Mouse (Mus musculus) liver, embryonic 14.5 days (tissue): ENCODE measurements around the gene Ncor1. TPM values are rescaled to one million over a fixed set of nuclear protein-coding genes. Genes with fewer than 3 reads are reported as not detected.

Experiments
- ATAC-seq: fragments of 200-750 bp; cut with Nextera tagmentation; 2 replicates; pipeline ENCODE4 v1.8.0; 2017; ENCODE audit warnings: moderate number of reproducible peaks, mild to moderate bottlenecking, moderate library complexity; ENCODE audit not compliant: insufficient read depth
- DNase-seq, 3 experiments: peaks; one replicate each; pipeline ENCODE4 v3.0.0-alpha.2; 2012 to 2013; ENCODE audit warnings: low read depth in 3 of 3, low spot score in 3 of 3
- H3K27ac ChIP-seq: fragments of 300-500 bp; sonication (generic); 2 replicates; pipeline ENCODE4 v1.5.1; 2014; ENCODE audit warnings: moderate library complexity, mild to moderate bottlenecking, control low read depth, inconsistent platforms
- H3K27me3 ChIP-seq: fragments of 300-500 bp; sonication (generic); 2 replicates; pipeline ENCODE4 v1.6.1; 2014; ENCODE audit warnings: mild to moderate bottlenecking, low read length, moderate library complexity; ENCODE audit not compliant: control insufficient read depth, insufficient read depth
- H3K36me3 ChIP-seq: fragments of 300-500 bp; sonication (generic); replicated peaks from 2 replicates; pipeline ENCODE4 v1.6.1; 2014; ENCODE audit warnings: low read depth; ENCODE audit not compliant: control insufficient read depth, insufficient read depth
- H3K4me1 ChIP-seq, 2 experiments: fragments of 200-500 bp in 1 of 2; fragments of 300-500 bp in 1 of 2; sonication (generic) in 1 of 2; replicated peaks; 2 replicates each; pipeline ENCODE4 v1.6.1; 2012 to 2014; ENCODE audit warnings: antibody characterized with exemption in 1 of 2, inconsistent platforms in 1 of 2, low read length in 1 of 2; ENCODE audit not compliant: control insufficient read depth in 2 of 2, insufficient read depth in 2 of 2
- H3K4me2 ChIP-seq: fragments of 300-500 bp; sonication (generic); 2 replicates; pipeline ENCODE4 v1.6.1; 2014; ENCODE audit warnings: low read depth, mild to moderate bottlenecking, control low read depth, moderate library complexity
- H3K4me3 ChIP-seq, 2 experiments: fragments of 200-500 bp in 1 of 2; fragments of 300-500 bp in 1 of 2; sonication (generic) in 1 of 2; 2 replicates each; pipeline ENCODE4 v1.5.1; 2012 to 2014; ENCODE audit warnings: low read depth in 2 of 2, low read length in 2 of 2, mild to moderate bottlenecking in 2 of 2, control low read depth in 1 of 2, inconsistent platforms in 1 of 2, moderate library complexity in 1 of 2; ENCODE audit not compliant: insufficient read depth in 1 of 2
- H3K9ac ChIP-seq: fragments of 300-500 bp; sonication (generic); replicated peaks from 2 replicates; pipeline ENCODE4 v1.6.1; 2014; ENCODE audit warnings: mild to moderate bottlenecking, control low read depth, moderate library complexity
- H3K9me3 ChIP-seq: fragments of 300-500 bp; sonication (generic); 2 replicates; pipeline ENCODE4 v1.6.1; 2016; ENCODE audit warnings: low read length, mixed read lengths; ENCODE audit not compliant: control insufficient read depth
- CTCF ChIP-seq: IDR thresholded peaks from 2 replicates; pipeline ENCODE4 v1.5.1; 2016; ENCODE audit warnings: antibody characterized with exemption, low read depth, control low read depth
- EP300 ChIP-seq: IDR thresholded peaks from 2 replicates; pipeline ENCODE4 v1.6.1; 2016; ENCODE audit warnings: antibody characterized with exemption, low read depth
- WGBS: fragments of 180-500 bp; shearing (Covaris S2); extraction: QIAGEN DNeasy Blood & Tissue Kit; methylation state at CpG from one replicate; pipeline ENCODE4 v1.1.7; 2014; ENCODE audit not compliant: insufficient replicate concordance; 5-methylcytosine and 5-hydroxymethylcytosine counted together
- polyA plus RNA-seq, 2 experiments: library from polyadenylated mRNA; depleted of rRNA in 1 of 2; stranded (reverse) in 1 of 2; unstranded in 1 of 2; fragments of >200 nt; fragmentation: Nextera tagmentation in 1 of 2; extraction: Ambion mirVana in 1 of 2; gene quantifications; 2 replicates each; pipeline versions ENCODE4 v1.2.1 to v1.2.3; 2012 to 2014

The Ncor1 gene
- polyA plus RNA-seq (2012; rRNA removed): 35.4 and 37.1 TPM in 2 replicates
- 54.3 and 65.3 TPM in 2 replicates for polyA plus RNA-seq (2014; fragmentation: Nextera tagmentation; extraction: Ambion mirVana)

DNA sequence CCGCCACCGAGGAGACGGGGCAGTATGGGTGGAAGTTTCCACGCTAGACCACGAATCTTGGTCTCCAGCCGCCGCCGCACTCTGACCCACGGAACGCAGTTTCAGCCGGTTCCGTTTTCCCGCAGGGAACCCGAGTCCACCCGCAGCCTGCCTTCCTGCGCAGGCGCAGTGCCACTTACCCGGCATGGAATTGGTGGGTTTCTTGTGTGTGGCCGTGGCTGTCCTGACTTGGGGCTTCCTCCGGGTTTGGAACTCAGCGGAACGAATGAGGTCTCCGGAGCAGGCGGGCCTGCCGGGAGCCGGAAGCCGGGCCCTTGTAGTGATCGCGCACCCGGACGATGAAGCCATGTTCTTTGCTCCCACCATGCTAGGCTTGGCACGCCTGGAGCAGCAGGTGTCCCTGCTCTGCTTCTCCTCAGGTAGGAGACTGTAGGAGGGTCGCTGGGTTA is at the start of gene Ncor1, which contains the start of gene Pigl:
TSS of gene Ncor1 (minus strand) at position 266 of the 449 bp plus-strand sequence.
TSS of gene Pigl (plus strand) at position 185 of the 449 bp plus-strand sequence.
- no peaks in the 10 kb centered on the region for H3K36me3 ChIP-seq
- H3K9ac ChIP-seq: peak within 1 kb of the TSS; percentile 98
- ATAC-seq: peak; percentile 50
- H3K4me1 ChIP-seq: peaks cover 2 to 5% of the 10 kb centered on the region in 2 experiments; a peak in 3 of 4 replicates
- TF ChIP-seq EP300: 0 out of 2 replicates have a peak, but pooled peaks have one; percentile 8
- 0 out of 2 replicates have a peak, but pooled peaks have one; percentile 2 for TF ChIP-seq CTCF
- peak within 1 kb of the TSS; percentile 70 to 85 for H3K4me3 ChIP-seq
- peak within 1 kb of the TSS; percentile 89 for H3K4me2 ChIP-seq
- H3K27ac ChIP-seq: peak within 1 kb of the TSS; percentile 89
- under 1% methylated on average over 33 of the region's 33 CpGs for WGBS
- no peaks in the 10 kb centered on the region for H3K9me3 ChIP-seq
- DNase-seq: peak; percentile 69 to 76 (median 71)
- no peaks in the 10 kb centered on the region for H3K27me3 ChIP-seq

DNA sequence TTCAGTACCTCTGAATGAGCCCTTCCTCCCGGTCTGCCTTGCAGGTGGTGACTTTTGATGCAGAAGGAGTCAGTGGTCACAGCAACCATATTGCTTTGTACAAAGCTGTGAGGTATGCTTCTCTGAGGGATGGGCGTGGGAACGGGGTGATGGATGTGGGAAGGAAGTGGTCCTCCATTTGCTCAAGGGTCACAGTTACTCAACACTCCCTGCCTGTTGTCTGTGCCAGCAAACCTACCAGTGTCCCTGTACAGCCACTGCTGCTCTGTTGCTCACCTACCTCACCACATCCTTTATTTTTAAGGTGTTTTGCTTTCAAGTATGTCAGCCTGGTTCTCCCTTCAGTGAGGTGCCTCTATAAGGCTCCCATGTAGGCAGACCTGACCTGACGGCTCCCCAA is 49.3 kb upstream of the Ncor1 start:
- Histone ChIP-seq H3K27ac (no peak overlapping the region), H3K36me3 (no peaks in the 10 kb centered on the region), H3K4me3 (no peak overlapping the region), H3K9me3 (no peaks in the 10 kb centered on the region), H3K4me1 (no peaks in the 10 kb centered on the region), H3K27me3 (no peaks in the 10 kb centered on the region), H3K9ac (no peak overlapping the region), H3K4me2 (no peak overlapping the region)
- WGBS: 67% methylated on average over 4 of the region's 4 CpGs
- ATAC-seq (no peak), DNase-seq (no peak)
- TF ChIP-seq CTCF (no peak), EP300 (no peak)

DNA sequence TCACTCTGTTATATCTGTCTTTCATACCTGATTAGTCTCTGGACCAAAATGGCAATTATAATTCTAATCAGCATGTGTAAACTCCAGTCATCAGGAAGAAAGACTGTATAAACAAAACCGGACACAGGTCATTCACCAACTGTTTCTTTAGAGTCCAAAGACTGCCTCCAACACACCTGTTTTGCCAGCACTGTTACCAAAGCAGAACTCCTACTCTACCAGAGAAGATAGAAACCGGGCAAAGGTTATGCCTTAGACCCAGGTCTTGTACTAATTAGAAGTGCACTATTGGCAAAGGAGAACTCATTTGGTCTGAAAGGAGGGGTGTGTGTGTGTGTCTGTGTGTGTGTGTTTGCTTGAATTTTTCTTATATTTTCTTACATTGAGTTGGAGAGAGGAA is 42.2 kb upstream of the Ncor1 start:
- Histone ChIP-seq H3K9ac (no peak overlapping the region), H3K4me3 (no peak overlapping the region), H3K4me2 (no peak overlapping the region), H3K27me3 (no peaks in the 10 kb centered on the region), H3K4me1 (peaks cover 0 to 7% of the 10 kb centered on the region in 2 experiments; a peak in 2 of 4 replicates), H3K9me3 (no peaks in the 10 kb centered on the region), H3K36me3 (no peaks in the 10 kb centered on the region), H3K27ac (no peak overlapping the region)
- no peak for TF ChIP-seq EP300
- no peak for TF ChIP-seq CTCF
- DNase-seq: no peak
- ATAC-seq: no peak
- 72% methylated on average over 2 of the region's 2 CpGs for WGBS

DNA sequence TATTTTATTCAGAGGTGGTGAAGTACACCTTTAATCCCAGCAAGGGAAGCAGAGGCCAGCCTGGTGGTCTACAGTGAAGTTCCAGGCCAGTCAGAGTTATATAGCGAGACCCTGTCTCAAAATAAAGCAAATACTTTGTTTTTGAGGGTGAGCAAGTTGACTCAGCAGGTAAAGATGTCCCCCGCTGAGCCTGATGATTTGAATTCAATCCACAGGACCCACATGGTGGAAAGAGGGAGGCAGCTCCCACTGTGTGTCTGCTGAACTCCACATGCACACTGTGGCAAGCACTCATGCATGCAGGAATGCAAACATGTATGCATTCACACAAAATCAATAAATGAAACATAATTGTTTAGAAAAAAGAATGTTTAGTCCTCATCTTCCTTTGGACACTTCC is 40.5 kb upstream of the Ncor1 start:
- DNase-seq (no peak), ATAC-seq (no peak)
- H3K27ac ChIP-seq: no peak overlapping the region
- TF ChIP-seq CTCF (no peak), EP300 (no peak)
- no peaks in the 10 kb centered on the region for H3K36me3 ChIP-seq
- no peak overlapping the region for H3K4me3 ChIP-seq
- 83% methylated on average over 2 of the region's 2 CpGs for WGBS
- no peak overlapping the region for H3K9ac ChIP-seq
- no peaks in the 10 kb centered on the region for H3K27me3 ChIP-seq
- peaks cover 0 to 17% of the 10 kb centered on the region in 2 experiments; a peak in 2 of 4 replicates for H3K4me1 ChIP-seq
- no peak overlapping the region for H3K4me2 ChIP-seq
- H3K9me3 ChIP-seq: no peaks in the 10 kb centered on the region

DNA sequence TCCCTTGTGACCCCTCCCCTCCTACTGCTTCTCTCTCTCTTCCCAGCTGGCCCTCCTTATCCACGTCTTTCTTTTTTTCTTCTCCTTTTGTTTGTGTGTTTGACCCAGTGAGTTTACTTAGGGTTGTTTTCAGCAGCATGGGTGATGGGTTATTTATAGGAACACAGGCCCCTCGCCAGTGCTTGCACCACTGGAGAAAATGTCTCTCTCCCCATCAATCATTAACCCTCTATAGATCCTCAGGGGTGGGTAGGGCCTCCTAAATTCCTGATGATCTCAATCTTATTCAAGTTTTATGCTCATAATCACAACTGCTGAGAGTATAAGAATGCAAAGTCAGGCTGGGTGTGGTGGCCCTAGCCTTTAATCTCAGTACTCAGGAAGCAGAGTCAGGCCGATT is 38.8 kb upstream of the Ncor1 start:
- no peak for ATAC-seq
- Histone ChIP-seq H3K4me3 (no peak overlapping the region), H3K9ac (no peak overlapping the region), H3K36me3 (no peaks in the 10 kb centered on the region), H3K9me3 (no peaks in the 10 kb centered on the region), H3K4me2 (no peak overlapping the region), H3K27me3 (no peaks in the 10 kb centered on the region), H3K4me1 (peaks cover 0 to 17% of the 10 kb centered on the region in 2 experiments; a peak in 2 of 4 replicates), H3K27ac (no peak overlapping the region)
- TF ChIP-seq CTCF (no peak), EP300 (no peak)
- DNase-seq: no peak
- WGBS: 53% methylated on average over 3 of the region's 3 CpGs
